Mouse (Mus musculus): ENCODE measurements around the gene Gipr.
"Not testable (repeated sequence)": the region's sequence is repeated elsewhere in the genome, so short reads cannot be mapped to it uniquely, and the experiment has no call there.

Gipr gene

DNA sequence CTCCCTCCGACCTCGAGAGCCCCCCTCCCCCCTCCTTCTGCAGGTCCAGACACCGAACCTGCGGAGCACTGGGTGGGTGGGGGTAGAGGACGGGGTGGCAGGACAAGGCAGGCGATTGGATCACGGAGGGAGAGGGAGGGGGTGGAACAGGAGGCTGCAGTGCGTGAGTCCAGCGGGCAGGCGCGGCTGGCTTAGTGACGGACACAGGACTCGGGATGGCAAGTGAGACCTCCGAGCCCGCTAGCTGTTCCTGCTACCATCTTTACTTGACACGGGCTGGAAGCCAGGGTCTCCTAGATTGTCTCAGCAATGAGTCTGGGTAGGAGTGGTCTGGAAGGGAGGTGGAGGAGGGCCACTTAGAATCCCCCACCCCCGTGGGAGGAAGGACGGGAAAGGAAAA lies 12.1 kb upstream of the Gipr start:
- DNase-seq, result peak; percentile 55 to 56

DNA sequence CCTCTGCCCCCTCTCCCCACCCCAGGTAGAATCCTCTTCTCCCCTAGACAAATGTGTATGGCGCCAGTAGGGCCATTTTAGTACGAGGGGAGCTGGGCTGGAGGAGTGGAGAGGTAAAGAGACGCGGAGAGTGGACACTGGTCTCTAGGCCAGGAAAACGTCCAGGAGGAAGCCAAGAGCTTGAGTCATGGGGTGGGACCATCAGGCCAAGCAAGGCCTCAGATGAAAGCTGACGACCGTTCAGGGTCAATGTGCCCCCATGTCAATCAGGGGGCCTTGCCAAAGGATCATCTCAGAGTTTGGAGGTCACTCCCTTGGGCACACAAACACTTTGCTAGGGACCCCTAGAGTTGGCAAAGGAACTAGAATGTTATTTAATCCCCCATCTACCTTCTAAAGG lies 11.3 kb upstream of the Gipr start:
- peak; percentile 41 to 49 for DNase-seq

DNA sequence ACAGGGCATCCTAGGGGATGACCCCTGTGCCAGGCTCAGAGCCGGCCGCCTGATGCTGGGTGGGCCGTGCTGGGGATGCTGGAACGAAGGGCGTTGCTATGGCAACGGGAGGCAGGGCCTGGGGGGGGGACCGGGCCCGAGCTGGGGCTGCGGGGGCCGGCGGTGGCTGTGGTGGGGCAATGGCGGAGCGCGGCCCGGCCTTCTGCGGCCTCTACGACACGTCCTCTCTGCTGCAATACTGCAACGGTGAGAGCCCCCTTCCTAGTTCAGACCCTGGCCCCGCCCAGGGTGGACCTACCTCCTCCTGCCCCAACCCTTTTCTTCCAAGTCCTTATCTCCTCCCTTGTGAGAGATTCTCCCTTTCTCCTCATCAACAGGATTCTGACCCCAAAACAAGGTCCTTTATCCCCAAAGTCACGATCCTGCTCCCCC lies 10.6 kb upstream of the Gipr start:
- DNase-seq, result no peak

DNA sequence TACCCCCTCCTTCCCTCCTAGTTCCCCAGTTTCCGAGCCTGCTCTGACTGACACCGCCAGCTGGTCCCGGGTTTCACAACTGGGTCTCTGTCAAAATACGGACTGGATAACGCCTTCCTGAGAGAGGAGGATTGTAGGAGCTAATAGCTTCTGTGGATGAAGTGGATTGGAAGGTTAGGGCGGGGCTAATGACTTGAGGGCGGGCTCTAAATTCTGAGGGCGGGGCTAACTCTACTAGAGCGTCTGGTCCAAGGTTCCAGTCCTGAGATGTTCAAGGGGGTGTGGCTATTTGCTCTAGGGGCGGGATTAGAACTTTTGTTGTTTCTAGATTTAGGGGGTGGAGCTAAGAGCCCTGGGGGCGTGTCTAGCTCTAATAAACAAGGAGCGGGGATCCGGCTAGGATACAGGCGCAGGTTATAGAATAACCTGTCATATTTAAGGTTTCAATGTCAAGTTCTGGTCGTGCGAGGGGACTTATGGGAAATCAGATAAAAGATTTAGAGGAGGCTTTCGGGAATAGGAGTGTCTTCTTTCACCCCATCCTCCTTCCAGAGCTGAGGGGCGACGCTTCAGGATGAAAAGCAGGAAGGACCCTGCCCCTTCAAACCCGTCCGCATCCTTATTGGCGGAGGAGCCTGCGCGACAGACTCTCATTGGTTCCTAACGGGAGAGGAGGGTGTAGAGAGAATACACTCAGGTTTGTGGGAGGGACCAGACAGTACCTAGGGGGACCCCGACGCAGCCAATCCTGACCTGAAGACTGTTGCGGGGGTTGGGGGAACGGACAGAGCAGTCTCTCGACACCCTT lies 10.0 kb upstream of the Gipr start, which contains the start of gene Eml2:
Gene Eml2 (plus strand): TSS at position 714 of the 808 bp plus-strand sequence.
- peak; percentile 87 to 90 for DNase-seq

DNA sequence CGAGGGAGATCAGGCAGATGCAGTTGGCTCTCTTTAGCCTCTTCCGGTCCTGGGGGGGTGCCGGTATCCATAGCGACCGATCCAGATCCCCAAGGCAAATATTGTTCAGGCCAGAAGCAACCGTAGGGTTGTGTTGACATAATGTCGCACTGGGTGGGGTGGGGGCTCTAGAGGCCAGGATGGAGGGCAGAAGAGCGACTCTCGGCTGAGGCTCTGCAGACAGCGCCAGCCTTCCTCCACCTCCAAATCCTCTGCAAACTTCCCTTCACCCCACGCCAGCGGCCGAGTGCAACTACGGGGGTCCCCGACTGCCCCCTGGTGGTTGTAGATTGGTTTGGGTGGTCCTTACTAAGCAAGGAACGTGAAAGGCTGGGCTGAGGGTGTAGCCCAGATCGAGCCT lies 6.9 kb upstream of the Gipr start:
- DNase-seq, result peak; percentile 95

DNA sequence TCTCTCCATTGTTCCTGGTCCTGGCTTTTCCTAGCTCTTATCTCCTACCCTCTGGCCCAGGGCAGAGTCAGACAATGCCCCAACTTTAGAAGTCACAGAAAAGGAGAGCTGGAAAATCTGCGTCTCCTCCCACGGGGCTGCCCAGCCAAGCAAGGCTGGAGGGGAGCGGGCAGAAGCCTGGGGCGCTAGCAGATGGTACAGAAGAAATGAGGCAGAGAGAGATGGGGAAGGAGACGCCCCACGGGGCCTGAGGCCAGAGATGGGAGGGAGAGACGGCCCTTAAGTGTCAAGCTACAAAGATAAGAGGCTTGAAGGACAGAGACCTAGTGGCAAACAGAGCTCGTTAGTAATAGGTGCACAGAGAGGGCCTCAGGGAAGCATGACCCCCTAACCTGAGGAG lies 5.9 kb upstream of the Gipr start:
- peak in 1 of 2 experiments; percentile 59 for DNase-seq

DNA sequence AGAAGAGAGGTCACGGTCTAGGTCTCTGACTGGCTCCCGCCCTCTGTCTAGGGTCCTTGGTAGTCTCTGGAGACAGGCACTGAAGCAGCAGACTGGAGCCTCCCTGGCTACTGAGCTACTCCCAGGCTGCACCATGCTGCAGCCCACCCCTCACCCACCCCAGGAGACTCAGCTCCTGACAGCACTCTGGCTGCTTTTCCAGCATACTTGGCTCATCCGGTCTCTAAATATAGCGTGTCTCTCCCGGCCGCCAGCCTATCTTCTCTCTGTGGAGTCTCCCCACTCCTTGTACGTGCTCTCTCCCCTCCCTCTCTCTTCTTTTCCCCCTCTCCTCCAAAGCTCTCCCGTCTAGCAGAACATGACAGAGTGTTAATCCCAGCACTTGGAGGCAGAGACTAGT lies 4.2 kb upstream of the Gipr start:
- DNase-seq, result peak in 1 of 2 experiments; percentile 24

DNA sequence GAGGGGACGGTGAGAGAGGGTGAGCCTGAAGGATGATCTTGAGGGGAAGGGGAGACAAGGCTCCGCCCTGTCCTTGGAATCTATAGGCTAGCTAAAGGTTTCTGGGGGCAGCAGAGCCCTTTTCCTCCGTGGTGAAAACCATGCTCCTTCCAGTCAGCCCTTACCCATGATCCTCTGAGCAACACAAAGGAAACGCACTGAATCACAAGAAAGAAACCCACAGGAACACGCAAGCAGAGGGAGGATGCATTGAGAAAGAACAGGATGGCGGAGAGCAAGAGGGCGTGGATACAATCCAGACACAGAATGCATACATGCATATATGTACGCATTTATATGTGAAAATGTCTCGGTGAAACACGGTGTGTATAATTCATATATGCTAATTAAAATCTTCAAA lies 3.6 kb upstream of the Gipr start:
- DNase-seq, result no peak

DNA sequence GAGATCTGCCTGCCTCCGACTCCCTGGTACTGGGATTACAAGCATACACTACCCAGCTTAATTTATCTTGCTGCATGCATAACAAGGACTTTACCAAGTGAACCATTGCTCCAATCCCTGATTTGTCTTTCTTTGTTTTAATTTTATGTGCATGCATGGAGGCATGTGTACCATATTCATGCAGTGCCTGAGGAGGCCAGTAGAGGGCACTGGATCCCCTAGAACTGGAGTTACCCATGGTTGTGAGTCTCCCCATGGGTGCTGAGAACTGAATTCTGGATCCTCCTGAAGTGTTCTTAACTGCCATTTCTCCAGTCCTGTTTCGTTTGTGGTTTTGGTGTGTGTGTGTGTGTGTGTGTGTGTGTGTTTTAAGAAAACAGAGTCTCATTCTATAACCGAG lies 1.1 kb upstream of the Gipr start:
- no peak for DNase-seq

DNA sequence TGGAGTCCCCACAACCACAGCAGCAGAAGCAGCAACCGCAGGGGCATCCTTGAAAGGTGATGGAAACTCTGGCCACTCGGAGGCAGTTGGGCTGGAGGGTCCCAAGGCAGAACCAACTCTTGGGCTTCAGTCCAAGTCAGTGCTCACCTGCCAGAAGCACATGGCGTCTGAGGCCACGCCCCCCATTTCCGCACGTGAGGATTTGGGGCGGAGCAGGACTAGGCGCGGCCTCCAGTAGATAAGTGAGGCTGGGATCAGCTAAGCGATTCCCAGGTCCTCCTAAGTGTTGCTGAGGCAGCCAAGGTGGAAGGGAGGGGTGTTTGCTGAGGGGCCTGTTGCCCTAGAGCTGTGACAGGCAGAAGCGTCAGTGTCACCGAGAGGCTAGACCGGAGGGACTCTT lies 949 bp downstream of the Gipr start:
- peak in 1 of 2 experiments; percentile 27 for DNase-seq

DNA sequence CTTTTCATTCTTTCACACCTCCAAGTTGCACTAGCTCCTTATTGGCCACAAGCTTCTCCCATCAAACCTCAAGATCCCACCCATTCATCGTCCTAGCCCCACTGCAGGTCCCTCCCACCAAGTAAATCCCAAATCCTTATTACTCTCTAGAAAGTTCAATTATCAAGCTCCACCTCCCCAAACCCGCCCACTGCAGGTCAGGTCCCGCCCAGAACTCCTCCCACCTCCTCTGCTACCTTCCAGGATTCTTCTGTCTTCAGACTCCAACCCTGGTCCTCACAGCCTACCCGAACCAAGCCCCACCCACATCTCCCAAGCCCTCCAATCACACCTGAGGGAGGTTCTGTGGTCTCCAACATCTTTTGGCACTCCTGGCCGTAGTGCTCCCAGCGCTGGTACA lies 1.7 kb downstream of the Gipr start:
- DNase-seq, result peak in 1 of 2 experiments; percentile 31

DNA sequence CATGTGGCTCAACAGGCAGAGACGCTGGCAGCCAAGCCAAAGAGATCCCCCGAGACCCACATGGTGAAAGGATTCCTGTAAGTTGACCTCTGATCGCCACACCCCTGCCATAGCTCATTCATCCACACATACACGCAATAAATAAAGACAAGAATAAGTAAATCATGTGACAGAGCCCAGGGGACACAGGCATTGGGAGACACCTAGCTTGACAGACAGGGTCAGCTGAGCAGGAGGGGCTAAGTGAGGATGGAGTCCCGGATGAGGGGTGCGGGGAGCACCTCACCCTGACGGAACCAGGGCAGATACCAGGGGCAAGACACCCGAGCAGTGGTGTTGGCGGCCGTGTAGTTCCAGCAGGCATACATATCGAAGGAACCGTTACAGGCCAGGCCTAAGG lies 2.2 kb downstream of the Gipr start:
- no peak for DNase-seq

DNA sequence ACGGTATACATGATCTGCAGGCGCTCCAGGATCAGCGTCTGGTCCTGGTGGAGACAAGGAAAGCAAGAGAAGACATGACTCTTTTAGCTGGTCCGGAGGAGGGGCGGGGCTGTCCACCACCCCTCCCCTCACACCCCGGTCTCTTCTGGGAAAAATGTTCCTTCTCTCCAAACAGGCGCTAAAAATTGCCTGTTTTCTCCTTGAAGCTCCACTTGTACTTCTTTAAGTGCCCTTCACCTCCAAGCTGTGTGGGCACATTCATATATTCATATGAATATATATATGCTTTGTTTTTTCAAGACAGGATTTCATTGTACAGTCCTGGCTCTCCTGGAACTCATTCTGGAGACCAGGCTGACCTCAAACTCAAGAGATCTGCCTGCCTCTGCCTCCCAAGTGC lies 3.0 kb downstream of the Gipr start:
- no peak for DNase-seq

DNA sequence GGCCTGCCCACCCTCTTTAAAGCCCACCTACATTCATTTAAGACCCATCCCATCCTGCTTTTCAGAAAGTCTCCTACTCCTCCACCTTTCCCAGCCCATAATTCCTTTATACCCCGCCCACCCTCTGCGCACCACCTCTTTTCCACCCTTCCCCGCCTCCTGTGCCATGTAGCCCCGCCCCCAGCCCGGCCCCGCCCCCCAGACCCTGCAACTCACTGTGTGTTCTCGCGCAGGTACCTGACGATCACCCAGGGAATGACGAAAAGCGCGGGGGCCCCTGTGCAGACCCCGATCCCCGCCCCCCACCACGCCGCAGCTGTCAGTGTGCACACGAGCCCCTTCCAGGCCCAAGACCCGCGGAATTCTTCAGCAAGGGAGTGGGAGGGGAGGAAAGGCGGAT lies 5.8 kb downstream of the Gipr start:
- DNase-seq, result peak; percentile 58

DNA sequence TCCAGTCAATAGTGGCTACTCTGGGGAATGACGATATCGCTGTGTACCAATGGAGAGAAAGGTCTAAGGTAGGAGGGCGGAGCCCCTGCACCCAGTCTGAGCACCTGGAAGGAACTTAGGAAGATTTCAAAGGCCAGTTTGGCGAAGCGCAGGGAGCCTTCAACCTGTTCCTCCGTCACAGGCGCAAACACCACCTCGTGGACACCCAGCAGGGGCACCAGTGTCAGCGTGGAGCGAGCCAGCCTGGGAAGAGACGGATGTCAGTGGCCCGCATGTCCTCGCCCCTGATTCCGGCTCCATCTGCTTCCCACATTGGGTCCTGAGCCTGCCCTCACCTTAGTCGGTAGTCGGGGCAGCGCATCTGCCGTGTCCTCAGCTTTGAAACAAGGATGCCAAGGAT lies 6.5 kb downstream of the Gipr start:
- DNase-seq, result no peak

DNA sequence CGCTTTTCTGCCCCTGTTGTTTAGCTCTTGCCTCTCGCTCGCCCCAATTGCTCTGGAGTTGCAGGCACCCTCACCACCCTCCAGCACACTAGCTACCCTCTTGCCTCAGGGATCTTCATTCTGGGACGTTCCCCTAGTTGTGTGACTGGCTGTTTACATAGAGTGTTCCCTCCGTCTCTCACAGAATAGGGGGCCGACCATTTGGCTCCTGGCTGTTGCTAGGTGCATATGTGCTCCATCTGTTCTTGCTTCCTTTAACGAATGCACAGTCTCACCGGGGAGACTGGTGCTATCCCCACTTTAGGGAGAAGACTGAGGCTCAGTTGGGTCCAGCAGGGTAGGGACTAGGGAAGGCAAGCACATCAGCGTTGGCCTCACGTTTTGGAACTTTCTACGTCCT lies 7.3 kb downstream of the Gipr start:
- no peak for DNase-seq

DNA sequence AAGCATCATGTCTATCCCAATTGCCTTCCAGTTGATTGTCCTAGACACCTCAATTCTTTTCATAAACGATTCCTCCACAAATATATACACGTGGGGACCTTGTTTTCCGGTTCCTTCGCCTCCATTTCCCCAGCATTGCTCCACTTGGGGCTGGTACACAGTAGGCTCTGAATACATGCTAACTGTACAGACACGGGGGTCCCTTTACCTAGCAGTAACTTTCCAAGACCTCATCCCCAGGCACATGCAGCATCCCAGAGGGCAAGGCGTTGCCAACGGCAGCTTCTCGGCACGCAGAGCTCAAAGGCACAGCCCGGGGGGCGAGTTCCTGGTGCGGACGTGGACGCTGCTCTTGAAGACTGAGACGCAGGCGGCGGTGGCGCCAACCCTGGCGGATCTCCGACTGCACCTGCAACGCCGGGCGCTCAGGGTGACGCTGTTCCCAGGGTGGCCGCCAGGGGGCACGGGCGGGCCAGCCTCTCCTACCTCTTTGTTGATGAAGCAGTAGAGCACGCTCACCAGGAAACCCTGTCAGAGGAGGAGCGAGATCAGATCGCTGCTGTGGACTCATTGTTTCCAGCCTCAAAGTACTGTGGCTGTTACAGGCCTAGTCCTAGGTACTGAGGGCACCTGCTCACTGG lies 8.6 kb downstream of the Gipr start:
- DNase-seq, result peak; percentile 97 to 98

DNA sequence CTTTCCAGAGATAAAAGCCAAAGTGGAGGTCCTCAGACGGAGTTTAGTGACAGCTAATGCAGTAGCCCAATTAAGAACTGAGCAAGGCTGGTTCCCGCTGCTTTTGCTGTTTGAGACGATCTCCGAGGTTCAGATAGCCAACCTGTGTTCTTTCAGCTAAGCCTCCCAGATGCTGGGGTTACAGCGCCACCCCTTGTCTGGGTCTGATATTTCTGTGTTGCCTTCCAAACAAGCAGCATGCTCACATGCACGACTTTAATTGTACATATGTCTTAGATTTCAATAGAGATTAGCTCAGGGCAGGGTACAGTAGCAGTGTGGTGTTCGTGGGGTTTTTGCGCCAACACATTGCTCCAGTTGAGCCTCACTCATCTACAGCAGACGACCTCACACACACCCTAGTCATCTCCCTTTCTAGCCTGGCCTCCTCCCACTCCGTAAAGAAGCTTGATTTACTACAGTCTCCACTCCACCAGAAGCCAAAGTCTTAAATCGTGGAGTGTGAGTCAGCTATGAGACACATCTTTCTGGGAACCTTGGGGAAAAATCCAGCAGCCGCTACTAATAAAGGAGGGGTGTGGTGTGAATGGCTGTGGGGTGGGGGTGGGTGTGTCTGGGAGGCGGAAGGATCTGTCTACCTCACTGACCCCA lies 10.0 kb downstream of the Gipr start:
- DNase-seq, result peak in 1 of 2 experiments; percentile 53

DNA sequence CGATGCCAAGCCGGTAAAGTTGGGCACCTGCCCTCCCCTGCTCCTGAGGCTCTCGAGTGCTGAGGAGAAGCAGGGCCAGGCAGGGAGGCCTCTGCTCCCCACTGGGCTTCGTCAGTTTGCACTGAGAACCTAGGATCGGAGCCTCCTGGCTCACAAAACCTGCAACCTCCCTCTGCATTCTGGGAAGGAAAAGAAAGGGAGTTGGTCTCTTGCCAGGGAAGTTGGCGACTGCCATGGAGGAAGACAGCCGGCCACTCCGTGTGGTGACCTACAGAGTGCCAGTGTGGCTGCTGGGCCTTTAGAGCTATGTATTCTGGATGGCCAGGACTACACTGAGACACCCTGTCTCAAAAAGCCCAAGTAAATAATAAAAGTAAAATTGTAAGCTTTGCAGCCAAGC lies 11.1 kb downstream of the Gipr start:
- DNase-seq, result peak; percentile 72 to 77

DNA sequence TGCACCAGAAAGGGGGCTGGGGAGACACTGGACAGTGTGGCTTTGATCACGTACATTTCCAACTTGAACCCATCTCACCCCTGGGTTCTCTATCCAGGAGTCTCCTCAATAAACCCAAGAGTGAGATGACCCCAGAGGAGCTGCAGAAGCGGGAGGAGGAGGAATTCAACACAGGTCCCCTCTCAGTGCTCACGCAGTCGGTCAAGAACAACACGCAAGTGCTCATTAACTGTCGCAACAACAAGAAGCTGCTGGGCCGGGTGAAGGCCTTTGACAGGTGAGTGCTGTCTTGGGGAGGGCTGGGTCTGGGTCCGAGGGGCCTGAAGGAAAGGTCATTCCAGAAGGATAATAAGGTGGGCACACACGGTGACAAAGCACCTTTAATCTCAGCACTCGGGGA lies 14.8 kb downstream of the Gipr start:
- DNase-seq, result not testable (repeated sequence)

DNA sequence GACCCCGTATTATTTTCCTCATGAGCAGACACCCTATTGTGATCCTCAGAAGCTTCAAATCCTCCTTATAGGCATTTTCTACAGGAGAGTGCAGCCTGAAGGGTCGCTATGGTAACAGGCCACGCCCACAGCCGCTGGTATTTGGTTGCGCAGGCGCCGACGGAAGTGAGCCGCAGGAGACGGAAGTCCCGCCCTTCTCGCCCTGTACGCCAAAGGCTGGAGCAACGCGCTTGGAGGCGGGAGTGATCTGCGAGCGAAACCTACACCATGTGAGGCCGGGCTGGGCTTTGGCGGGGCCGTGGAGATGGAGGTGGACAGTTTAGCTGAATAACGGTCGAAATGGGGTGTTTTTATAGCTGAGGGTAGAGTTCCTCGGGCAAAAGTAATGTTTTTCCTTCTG lies 16.3 kb downstream of the Gipr start, which contains the start of gene Snrpd2:
Gene Snrpd2 (plus strand): TSS at position 97 of the 400 bp plus-strand sequence.
- peak; percentile 100 for DNase-seq

DNA sequence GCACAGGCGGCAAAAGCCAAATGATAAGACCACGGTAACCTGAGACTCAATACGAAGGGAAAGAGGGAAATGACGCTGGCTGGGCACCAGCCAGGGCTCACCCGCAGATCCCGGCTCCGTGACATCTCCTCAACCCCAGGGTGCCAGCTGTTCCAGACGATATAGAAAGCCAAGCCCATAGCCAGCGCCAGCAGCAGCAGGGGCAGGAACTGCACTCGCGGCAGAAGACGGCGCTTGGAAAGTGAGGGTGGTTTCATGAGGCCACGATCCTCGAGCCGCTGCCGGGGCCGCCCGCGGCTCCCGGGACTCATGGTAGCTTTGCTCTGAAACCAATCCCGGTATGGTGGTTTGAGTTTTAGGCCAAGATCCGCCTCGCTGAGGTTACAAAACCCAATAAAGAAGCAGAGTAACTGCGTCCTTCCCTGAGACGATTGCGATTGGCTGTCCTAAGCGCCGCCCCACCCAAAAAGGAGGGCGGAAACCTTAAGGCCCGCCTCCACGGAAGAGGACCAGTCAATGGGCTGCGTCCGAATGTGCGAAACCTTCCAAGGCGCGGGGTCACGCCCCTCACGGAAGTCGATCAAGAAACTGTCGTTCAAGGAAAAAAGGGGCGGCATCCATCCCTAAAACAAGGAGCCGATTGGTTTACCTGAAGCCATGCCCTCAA lies 16.9 kb downstream of the Gipr start, which contains the start of gene Qpctl:
Gene Qpctl (minus strand): TSS at position 417 of the 667 bp plus-strand sequence.
- peak; percentile 97 to 99 for DNase-seq

Measured in cerebellum, postnatal 10 days (tissue).